Mouse (Mus musculus) G1E-ER4 (cell line): ENCODE data around the gene Akap12. TPM values are rescaled to one million over a fixed set of nuclear protein-coding genes. Genes with fewer than 3 reads are reported as not detected.

Source experiments
- GATA1 ChIP-seq: IDR thresholded peaks from one replicate; pipeline ENCODE4 v1.8.0; 2012; ENCODE audit warnings: low read length, inconsistent platforms
- polyA plus RNA-seq: library from polyadenylated mRNA; stranded (reverse); fragments of >175 nt; gene quantifications from 2 replicates; pipeline ENCODE4 v1.2.3, GENCODE M21; 2012

The Akap12 gene
- polyA plus RNA-seq, 1 experiment = not detected

DNA sequence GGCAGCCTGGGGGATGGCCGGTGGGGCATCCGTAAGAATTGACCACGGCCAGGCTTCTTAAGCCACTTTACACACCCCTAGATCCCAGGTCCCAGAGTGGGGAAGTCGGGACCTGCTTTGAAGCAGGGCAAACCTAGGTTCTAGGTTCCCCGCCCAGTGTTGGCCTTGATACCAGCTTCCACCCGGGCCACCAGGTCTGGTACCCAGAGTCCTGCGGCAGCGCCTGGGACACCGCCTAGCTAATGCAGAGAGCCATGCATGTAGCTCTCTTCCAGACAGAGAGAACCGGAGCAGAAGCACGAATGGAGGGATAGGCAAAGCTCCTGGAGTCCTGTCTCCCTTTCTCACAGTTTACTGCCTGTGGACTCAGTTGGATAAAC, 741 bp downstream of the Akap12 start:
- no peak for TF ChIP-seq GATA1

DNA sequence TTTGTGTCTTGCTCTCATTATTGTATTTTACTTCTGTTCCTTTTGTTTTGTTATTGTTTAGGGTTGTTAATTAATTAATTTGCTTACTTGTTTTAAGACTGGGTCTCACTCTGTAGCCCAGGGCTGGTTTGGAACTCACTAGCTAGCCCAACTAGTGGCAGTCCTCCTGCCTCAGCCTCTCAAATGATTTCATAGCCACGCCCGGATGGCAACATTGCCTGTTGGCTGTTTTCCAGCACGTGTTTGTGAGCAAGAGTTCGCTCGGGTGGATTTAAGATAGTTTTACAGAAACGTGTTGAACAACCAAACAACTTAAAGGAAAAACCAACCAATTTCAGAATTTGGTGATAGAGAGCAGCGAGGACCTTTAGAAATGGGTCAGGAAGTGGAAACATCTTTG, 1.3 kb downstream of the Akap12 start:
- no peak for TF ChIP-seq GATA1

DNA sequence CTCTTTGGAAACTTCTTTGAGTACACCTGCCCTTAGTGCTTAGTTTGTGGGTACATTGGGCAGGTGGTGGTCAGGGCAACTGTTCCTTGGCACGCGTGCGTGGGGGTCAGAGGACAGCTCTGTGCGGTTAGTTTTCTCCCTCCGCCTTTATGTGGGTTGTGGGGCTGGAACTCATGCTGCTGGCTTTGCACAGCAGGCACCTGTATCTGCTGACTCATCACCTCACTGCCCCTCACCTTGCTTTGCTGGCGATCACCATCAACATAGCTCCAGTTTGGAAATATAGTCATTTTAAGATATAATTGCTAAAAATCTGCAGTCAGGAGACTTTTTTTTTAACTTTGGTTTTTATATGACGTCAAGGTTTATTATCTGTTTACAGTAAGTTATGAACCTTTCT, 2.0 kb downstream of the Akap12 start:
- no peak for TF ChIP-seq GATA1

DNA sequence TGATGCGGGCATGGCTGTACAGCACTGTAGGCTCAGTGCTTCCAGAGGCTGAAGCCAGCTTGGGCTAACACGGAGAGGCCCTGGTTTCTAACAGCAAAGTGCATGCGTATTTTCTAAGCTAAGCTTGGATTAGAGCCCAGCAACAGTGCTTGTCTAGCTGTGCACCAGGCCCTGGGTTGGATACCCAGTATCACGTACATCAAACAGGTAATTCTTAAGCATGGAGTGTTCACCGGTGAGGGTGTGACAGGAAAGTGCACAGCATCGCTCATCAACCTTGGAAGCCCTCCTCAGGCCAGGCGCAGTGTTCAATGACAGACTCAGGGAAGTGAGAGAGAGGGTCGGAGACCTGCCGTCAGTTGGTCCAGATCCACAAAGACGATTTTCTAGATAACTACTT, 9.4 kb downstream of the Akap12 start:
- TF ChIP-seq GATA1 = no peak

DNA sequence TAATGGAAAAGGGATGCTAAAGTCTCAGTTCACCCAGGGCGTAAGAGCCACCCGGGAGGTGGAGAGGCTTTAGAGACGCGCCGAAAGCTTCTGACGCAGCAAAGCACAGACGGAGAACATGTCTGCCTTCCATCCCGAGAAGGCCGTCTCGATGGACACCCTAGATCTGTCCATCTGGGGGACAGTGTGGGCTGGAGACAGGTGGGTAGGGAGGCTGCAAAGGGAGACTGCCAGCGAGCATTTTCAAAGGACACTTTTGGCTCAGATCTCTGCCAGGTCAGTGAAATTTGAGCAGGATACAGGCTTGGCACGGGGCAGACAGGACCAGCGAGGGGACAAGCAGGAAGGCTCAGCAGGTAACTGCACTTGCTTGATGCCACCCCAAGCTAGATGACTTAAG, 9.9 kb downstream of the Akap12 start:
- no peak for TF ChIP-seq GATA1

DNA sequence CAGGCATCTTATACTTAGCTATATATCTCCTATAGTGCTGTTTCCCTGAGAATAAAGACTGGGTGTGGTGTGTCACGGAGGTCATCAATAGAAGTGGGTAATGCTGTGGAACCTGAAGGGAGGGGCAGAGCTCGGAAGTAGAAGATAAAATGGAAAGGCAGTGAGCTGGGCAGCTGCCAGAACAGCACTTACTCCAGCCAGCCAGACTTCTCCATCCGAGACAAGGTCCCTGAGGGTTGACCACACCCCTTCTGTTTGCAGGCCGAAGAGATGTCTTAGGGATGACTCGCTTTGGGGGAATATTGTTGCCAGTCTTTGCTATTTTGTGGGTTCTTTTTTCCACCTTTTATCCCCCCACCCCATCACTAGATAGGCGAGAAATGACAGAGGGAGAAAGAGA, 11.9 kb downstream of the Akap12 start:
- TF ChIP-seq GATA1 = no peak

DNA sequence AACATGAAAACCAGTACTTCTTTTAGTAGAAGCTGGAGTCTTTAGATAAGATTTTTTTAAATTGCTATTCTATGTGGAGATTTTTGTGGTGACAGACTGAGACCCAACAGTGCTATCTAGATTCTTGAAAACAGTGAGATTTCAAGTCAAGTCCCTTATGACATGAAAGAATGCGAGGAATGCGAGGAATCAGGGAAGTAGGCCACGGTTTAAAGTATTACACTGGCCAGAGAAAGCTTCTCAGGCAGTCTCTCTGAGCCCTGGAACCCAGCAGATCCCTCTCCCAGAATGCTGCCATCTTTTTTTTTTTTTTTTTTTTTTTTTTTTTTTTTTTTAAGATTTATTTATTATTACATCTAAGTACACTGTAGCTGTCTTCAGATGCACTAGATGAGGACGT, 16.2 kb downstream of the Akap12 start:
- TF ChIP-seq GATA1 = no peak

DNA sequence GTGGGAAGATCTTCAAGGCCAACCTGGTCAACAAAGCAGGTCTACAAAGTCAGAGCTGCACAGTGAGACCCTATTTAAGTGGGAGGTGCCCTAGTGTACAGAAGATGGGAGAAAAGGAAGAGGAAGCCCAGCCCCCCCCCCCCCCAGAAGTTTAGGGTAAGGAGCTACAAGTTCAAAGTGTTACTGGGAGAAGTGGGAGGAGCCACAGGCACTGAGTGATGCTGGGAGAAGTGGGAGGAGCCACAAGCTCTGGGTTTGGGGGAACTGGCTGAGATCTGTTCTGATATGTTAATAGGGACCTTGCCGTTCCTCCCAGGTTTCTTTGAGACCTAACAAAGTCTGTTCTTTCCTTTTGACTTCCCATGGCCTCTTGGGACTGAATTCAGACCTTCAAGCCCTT, 18.6 kb downstream of the Akap12 start:
- TF ChIP-seq GATA1 = no peak

DNA sequence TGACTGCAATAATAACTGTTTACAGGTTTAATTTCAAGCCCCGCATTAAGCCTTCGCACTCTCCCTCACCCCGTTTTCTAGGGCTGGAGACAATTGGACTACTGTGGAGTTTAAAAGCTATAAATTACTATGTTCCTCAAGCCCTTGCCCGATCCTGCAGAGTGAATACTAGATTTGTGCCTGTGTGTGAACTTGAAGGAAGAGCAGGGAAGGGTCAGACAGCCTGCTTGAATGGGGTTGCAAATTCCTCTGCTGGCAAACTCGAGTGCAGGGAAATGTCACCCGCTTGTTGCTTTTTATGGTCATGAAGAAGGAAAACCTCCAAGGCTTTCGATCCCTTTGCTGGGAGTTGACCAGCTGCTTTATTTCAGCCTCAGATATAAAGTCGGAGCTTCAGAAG, 19.6 kb downstream of the Akap12 start:
- no peak for TF ChIP-seq GATA1

DNA sequence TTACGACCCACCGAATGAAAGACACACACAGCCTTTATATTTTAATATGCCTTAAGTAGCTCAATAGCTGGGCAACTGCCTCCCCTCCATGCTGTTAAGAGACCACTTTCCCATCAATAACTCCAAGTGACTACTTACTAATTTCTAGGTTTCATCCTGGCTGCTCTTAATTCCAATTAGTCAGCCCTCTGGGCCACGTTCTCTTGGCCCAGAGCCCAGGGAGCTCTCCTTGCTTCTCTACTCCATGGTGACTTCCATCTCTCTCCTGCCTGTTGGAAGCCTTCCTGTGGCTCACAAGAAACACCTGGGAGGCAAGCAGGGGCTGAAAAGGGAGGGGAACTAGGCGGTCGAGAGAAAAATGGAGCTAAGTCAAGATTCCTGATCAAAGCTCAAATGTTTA, 23.0 kb downstream of the Akap12 start:
- TF ChIP-seq GATA1 = no peak

DNA sequence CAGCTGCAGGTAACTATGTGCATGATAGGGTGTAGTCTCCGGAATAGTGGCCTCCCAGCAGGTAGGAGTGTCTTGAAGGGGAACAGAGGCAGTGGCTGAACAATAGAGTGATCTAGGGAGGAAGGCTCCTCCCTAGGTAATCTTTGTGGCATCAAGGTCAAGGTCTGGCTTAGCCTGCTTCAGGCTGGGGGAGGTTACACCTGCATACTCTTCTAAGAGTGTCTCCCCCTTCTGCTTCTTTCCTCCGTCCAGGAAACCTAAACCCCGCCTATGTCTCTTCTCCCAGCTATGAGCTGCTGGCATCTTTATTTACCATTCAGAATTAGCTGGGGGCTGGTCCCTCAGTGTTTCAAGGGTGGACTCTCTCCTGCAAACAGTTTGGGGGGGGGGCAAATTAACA, 23.5 kb downstream of the Akap12 start:
- TF ChIP-seq GATA1 = no peak

DNA sequence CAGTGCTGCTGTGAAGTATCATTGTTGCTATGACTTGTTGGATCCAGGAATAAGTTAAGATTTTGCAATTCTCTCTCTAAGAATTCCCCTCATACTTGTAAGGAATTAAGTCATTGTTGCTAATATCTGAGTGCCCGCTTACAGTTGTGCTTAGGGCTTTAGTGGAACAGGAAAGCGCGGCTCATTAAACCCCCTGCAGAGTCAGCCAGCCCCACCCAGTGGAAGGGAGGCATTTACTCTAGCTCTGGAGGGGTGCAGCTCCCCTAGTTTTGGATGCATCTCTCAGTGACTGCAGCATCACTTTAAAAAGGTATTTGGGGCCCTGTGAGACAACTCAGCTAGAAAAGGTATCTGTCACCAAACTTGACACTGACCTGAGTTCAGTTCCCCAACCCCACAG, 24.0 kb downstream of the Akap12 start:
- TF ChIP-seq GATA1 = no peak

DNA sequence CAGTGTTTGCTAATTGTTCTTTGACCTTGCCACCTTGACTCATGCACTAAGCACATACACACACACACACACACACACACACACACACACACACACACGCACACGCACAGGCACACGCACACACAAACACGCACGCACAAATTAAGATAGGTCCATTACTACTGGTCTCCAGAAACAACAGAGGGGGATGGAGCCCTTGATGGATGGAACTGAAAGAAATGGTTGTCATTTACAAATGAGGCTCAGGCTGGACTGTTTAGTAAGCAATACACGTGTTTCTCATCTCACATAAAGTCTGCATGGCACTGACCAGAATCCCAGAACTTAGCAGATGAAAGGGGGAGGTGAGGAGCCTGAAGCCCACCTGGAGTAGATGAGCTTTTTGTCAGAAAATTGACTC, 24.4 kb downstream of the Akap12 start:
- TF ChIP-seq GATA1 = no peak

DNA sequence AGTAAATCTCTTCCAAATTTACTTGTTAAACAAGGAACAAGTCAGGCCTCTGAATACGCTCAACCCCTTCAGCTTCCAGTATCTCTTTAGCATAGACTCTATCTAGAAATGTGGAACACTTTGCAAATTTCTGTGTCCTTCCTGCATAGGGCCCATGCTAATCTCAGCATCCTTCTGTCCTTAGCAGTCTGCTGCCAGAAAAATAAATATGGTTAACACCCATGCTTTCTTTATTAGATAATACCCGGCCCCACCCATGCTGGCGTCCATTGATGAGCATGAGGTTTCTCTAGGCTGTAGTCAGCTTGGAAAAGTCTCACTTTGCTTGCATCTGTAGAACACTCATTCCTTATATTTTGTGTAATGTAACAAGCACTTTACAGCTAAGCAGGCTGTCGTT, 27.2 kb downstream of the Akap12 start:
- TF ChIP-seq GATA1 = no peak

DNA sequence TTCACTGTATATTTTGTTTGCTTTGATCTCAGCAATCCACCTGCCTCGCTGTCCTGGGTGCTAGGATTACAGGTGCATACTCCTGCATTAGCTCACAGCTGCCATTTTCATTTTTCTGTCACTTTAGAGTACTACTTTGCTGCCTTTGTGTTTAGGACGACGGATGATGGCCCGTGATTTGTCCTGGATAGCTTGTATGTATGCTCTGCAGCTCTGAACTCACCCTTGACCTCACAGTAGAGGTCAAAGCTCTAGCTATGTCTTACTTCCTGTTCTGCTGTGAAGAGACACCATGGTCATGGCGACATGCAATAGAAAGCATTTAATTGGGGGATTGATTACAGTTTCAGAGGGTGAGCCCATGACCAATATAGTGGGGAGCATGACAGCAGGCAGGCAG, 37.4 kb downstream of the Akap12 start:
- TF ChIP-seq GATA1 = no peak

DNA sequence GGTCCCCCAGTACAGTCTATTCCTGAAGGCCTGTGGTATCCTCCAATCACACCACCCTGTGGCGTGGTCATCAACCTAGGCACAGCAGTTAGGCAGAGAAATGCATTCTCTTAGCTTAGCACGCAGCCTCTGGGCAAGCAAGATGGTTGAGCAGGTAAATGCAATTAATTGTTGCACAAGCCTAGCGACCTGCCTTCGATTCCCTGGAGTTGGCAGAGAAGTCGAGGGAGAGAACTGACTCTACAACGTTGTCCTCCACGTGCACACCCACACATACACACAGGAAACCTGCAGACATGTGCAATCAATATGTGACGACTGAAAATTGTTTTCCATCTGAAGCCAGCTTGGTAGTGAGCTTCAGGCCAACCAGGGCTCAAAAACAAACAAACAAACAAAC, 57.7 kb downstream of the Akap12 start:
- no peak for TF ChIP-seq GATA1

DNA sequence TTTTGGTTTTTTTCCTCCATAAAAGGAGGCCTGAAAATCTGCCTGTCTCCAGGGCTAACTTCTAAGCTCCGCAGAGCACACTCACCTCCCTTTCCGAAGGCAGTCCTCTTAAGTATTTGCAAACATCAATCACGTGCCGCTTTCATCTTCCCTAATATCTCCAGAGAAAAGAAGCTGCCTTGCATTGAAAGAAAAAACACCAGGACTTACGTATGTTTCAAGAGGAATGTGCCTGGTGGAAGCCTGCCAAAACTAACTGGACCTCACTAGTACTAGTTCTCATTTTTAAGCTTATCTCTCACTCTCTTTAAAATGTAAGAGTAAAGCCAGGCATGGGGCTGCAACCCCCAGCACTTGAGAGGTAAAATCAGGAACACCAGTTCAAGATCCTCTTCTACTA, 59.4 kb downstream of the Akap12 start:
- TF ChIP-seq GATA1 = no peak

DNA sequence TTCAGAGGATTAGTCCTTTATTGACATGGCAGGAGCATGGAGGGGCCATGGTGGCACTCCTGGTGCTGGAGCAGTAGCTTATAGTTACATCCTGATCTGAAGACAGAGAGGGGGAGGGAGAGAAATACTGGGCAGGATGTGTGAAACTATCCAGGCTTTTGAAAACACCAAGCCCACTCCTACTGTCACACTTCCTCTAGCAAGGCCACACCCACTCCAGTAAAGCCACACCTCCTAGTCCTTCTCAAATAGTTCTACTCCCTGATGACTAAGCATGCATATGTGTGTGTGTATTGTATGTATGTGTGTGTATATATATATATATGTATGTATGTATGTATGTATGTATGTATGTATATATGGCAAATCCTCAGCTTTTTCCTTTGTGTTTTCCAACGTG, 61.5 kb downstream of the Akap12 start:
- TF ChIP-seq GATA1 = no peak
